Mouse (Mus musculus) right cerebral cortex, postnatal 4 days (tissue): ENCODE results near the gene Lrrk1.
A peak's percentile ranks its signal among the peaks of the same experiment; 100 is the strongest.

Experiments used
- DNase-seq: peaks from one replicate; pipeline ENCODE4 v3.0.0-alpha.2; 2022

The Lrrk1 gene

GRCm38 (mm10) chr7:66180711-66181365 is 207.3 kb downstream of the Lrrk1 start:
- DNase-seq: no peak

GRCm38 (mm10) chr7:66180260-66180659 is 207.9 kb downstream of the Lrrk1 start:
- no peak for DNase-seq

GRCm38 (mm10) chr7:66179711-66180110 is 208.4 kb downstream of the Lrrk1 start:
- no peak for DNase-seq

GRCm38 (mm10) chr7:66179120-66179581 is 209.0 kb downstream of the Lrrk1 start:
- DNase-seq: peak; percentile 20

- no peak for DNase-seq
Observed at GRCm38 (mm10) chr7:66178101-66178500, 210.0 kb downstream of the Lrrk1 start.

- no peak for DNase-seq
Observed at GRCm38 (mm10) chr7:66176929-66177328, 211.2 kb downstream of the Lrrk1 start.
